In genomic region chr1:51632851-51633250, GRCm38 (mm10) we compare ENCODE assay signal across 20 mouse cellular contexts.
DNase-seq lines count a peak whose midpoint lies in the region; TF ChIP-seq lines count a peak whose summit lies in the region.
"Had no signal": no experiment of that assay in that cellular context is flagged by ENCODE, and none has a peak within 500 bp of the region (broad histone marks: within the 10 kb centered on the region; RNA-seq: fewer than 3 reads in every experiment).

No protein-coding gene starts in this region.

- no peaks in the 10 kb centered on the region for H3K27me3 ChIP-seq in heart, adult 2 months (ENCODE audit: control insufficient read depth, insufficient read depth, low read length)
- H3K27me3 ChIP-seq: CH12.LX; embryonic facial prominence, embryonic 12.5 days; forebrain, embryonic 13.5 days; forebrain, embryonic 15.5 days had no signal

- H3K36me3 ChIP-seq in heart, adult 2 months (ENCODE audit: control insufficient read depth, insufficient read depth, low read length) = no peaks in the 10 kb centered on the region
- H3K36me3 ChIP-seq: embryonic facial prominence, embryonic 10.5 days; embryonic facial prominence, embryonic 12.5 days; forebrain, embryonic 15.5 days; G1E had no signal

- WGBS in heart, adult 2 months = 80% methylated on average over 4 of the region's 4 CpGs

- DNase-seq in adrenal gland, postnatal 10 days = peak; percentile 51
- DNase-seq in adrenal gland, adult (ENCODE audit: inconsistent age in 2 of 2, low spot score in 1 of 2) = no peak
- DNase-seq in heart, adult 11 months = peak; percentile 56
- DNase-seq in heart, adult 2 months = no peak
- DNase-seq in adipocyte (ENCODE audit: low spot score) = peak; percentile 29
- no peak for DNase-seq in kidney, postnatal 36 days
- DNase-seq: adrenal gland, adult 8-10 months; B cell, adult 2 months; cerebellum, adult 11-12 months; cerebellum, adult 2 months; cerebellum, adult 9-10 months; cerebellum, postnatal 10 days; cerebellum, postnatal 25 days; forebrain, postnatal 0 days had no signal

- H3K27ac ChIP-seq in heart, adult 2 months = no peak overlapping the region
- H3K27ac ChIP-seq: embryonic facial prominence, embryonic 10.5 days; embryonic facial prominence, embryonic 12.5 days; forebrain, embryonic 13.5 days had no signal

- no peak overlapping the region for H3K4me3 ChIP-seq in heart, adult 2 months
- H3K4me3 ChIP-seq: embryonic facial prominence, embryonic 10.5 days; embryonic facial prominence, embryonic 12.5 days; forebrain, embryonic 13.5 days; forebrain, embryonic 15.5 days had no signal

- TF ChIP-seq EP300 in heart, adult 2 months (IDR thresholded peaks at IDR 0.05; ENCODE audit: insufficient read depth, low read depth, low read length) = no peak

- no peak for TF ChIP-seq POLR2A in heart, adult 2 months (IDR thresholded peaks at IDR 0.05; ENCODE audit: insufficient read depth, low read depth, low read length)

- H3K4me1 ChIP-seq in heart, adult 2 months (ENCODE audit: control insufficient read depth, insufficient read depth, low read length) = no peaks in the 10 kb centered on the region
- H3K4me1 ChIP-seq: embryonic facial prominence, embryonic 12.5 days had no signal

- intact Hi-C loops in heart, adult 2 months (cut with DNase I) = no loop called here

- H3K9ac ChIP-seq in heart, adult 2 months (ENCODE audit: low read depth, low read length) = no peak overlapping the region
- H3K9ac ChIP-seq: embryonic facial prominence, embryonic 12.5 days; forebrain, embryonic 13.5 days; forebrain, embryonic 15.5 days; forebrain, postnatal 0 days had no signal

- no peak for TF ChIP-seq CTCF in heart, adult 2 months (IDR thresholded peaks at IDR 0.05)

- H3K79me2 ChIP-seq in heart, adult 2 months (replicated peaks; ENCODE audit: control insufficient read depth, insufficient read depth, low read length) = no peaks in the 10 kb centered on the region

Comparison
In these comparisons a context has a peak if more than half of its experiments do, and no peak if none do; other contexts are left out.
1. DNase-seq: peak in adrenal gland, postnatal 10 days (single experiment), heart, adult 11 months (single experiment) and adipocyte (single experiment); none in adrenal gland, adult (0 of 2), heart, adult 2 months (0 of 2) and kidney, postnatal 36 days (0 of 2).